Mouse (Mus musculus) olfactory bulb, adult 2 months (tissue): ENCODE data around the gene Eif4e1b.

Source experiments
- CTCF ChIP-seq: fragments of 200-500 bp; IDR thresholded peaks from 2 replicates; pipeline ENCODE4 v1.5.1; 2012; ENCODE audit warnings: low read depth, mild to moderate bottlenecking, low read length, moderate library complexity; ENCODE audit not compliant: insufficient read depth
- POLR2A ChIP-seq: fragments of 200-500 bp; IDR thresholded peaks from 2 replicates; pipeline ENCODE4 v1.6.1; 2012; ENCODE audit warnings: mild to moderate bottlenecking, low read depth, low read length, moderate library complexity; ENCODE audit not compliant: insufficient read depth

GRCm38 (mm10) chr13:54765281-54766191, 18.3 kb upstream of the Eif4e1b start:
- TF ChIP-seq CTCF, result no peak
- TF ChIP-seq POLR2A, result no peak
